Mouse (Mus musculus) spleen, postnatal 14 days (tissue): ENCODE measurements around the gene Zdhhc4.

Source experiments
- DNase-seq, 2 experiments: peaks; one replicate each; pipeline ENCODE4 v3.0.0; 2021 to 2022; ENCODE audit warnings: low spot score in 2 of 2

The Zdhhc4 gene

DNA sequence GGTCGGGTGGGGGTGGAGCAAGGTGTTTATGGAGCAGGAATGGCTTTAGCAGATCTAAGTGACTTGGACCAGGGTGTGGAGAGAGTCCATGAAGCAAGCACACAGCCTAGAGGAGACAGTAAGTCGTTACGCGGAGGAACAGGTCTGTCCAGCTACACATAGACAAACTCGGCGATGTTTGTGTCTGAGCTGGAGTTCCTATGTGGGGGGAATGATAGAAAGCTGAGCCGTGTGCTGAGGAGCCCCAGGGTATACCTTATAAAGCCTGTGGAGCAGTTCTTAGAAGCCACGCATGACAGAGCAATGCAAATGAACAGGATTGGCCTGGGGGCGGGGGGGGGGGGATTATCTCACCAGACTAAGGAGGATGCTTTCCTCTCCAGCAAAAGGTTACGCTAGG is 49.8 kb downstream of the Zdhhc4 start:
- no peak for DNase-seq

DNA sequence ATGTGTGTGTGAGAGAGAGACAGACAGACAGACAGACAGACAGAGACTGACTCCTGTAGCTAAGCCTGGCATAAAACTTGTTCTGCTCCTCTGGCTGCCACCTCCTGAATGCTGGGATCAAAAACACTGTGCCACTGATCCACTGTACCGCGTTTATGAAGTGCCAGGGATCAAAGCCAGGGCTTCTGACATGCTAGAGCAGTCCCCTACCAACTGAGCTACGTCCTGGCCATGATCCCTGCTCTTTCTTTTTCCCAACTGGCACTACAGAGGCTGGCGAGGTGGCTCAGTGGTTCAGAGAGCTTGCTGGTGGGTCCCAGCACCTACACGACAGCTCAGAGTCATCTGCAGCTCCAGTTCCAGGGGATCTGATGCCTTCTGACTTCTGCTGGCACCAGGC is 53.3 kb downstream of the Zdhhc4 start:
- no peak for DNase-seq

DNA sequence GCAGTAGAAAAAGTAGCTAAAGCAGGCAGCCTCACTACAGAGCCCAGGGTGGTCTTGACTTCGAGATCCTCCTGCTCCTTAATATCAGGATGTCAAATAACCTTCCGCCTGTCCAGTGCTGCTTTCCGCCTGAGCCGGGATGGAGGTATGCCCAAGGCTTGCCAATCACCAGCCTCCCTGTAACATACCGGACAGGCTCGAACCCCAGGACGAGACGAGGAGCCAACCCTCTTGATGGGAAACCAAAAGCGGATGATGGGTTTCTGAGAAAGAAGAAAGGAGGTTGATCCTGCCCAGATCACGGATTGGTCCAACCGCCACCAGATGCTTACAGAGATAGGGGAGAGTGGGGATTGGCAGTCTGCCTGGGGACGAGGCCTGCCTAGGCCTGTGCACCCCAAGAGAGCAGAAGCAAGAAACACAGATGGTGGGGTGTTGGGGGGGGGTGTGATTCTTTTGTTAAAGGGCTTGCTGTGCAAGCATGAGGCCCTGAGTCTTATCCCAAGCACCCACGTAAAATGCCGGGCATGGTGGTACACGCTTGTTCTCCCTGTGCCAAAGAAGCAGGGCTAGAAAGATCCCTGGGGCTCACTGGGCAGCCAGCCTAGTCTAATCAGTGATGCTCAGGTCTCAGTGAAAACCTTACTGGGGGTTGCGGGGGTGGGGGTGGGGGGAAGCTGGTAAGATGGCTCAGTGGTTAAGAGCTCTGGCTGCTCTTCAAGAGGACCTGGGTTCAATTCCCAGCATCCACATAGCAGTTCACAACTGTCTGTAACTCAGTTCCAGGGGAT is 56.3 kb downstream of the Zdhhc4 start:
- DNase-seq, result peak in 1 of 2 experiments; percentile 33

DNA sequence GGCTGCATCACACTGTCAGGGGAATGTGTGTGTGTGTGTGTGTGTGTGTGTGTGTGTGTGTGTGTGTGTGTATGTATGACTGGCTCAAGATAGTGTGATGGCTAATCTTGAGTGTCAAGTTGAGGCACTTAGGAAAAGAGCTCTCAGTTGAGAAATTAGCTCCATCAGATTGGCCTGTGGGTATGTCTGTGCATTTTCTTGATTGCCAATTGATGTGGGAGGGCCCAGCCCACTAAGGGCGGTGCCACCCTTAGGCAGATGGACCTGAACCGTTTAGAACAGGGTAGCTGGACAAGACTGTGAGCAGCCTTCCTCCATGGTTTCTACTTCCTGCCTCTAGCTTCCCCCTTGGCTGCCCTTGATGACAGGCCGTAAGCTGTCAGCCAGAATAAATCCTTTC is 56.9 kb downstream of the Zdhhc4 start:
- no peak for DNase-seq

DNA sequence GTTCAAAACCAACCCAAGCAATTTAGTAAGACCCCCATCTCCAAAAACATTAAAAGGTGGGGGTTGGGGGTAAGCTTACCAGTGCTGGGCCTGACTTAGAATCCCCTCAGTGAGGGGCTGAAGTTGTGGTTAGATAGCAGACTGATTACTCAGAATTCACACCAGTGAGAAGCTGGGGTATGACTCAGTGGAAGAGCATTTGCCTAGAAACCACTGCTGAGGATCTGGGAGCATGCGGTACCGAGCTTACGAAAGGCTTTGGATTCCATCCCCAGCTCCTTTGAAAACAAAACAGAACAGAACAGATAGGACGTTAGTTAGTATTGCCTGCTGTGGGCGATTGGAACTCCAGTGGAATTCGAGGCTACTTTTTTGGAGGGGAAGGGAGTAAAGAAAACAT is 57.4 kb downstream of the Zdhhc4 start:
- no peak for DNase-seq

DNA sequence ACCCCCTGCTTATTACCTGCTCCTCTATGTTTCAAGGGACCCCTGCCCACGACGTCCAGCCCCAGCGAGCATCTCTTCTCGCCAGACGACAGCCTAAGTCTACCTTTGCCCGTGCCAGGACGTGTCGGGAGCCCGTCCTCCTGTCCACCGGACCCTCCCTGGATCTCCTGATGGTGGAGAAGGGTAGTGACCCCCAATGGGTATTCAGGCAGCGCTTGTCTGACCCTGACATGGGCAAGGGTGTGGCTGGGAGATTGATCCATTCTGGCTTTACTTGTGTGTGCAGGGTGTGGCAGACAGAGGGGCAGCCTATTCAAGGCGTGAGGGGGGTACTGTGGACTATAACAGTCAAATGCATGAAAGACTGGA is 58.9 kb downstream of the Zdhhc4 start:
- DNase-seq, result no peak

DNA sequence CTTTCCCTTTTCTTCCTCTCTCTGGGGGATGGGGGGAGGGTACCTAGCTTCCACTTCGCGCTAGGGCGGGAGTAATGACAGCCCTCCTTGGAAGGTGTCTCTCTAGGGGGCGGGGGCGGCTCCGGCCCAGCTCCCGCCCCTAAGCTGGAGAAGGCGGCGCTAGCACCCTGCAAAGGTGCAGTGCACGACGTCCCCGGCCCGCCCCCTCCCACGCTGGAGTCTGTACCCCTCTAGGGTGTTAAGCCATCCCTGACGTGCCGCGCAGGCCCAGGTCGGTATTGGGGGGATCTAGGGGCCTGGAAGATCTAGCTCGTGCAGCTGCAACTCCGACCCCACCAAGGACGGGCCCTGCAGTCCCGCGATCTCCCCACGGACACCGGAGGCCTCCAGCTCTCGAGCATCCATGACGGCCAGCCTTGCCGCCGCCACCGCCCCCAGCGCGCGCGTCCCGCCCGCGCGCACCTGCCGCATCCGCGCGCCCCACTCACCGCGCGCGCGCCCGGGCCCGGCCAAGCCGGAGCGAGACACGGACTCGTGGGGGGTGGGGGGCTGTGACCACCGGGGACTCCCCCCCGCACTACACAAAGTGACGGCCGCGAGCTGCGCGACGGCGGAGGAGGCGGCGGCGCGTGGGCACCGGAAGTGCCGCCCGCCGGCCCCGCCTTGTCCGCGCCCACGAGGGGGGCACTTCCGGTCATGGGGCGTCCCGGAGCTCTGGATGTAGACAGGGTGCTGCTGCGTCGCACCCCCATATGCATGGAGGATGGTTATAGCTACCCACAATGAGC is 59.5 kb downstream of the Zdhhc4 start, which contains the start of gene Zfp316:
TSS of gene Zfp316 (minus strand) at position 660 of the 788 bp plus-strand sequence.
- DNase-seq, result peak in 1 of 2 experiments; percentile 19

DNA sequence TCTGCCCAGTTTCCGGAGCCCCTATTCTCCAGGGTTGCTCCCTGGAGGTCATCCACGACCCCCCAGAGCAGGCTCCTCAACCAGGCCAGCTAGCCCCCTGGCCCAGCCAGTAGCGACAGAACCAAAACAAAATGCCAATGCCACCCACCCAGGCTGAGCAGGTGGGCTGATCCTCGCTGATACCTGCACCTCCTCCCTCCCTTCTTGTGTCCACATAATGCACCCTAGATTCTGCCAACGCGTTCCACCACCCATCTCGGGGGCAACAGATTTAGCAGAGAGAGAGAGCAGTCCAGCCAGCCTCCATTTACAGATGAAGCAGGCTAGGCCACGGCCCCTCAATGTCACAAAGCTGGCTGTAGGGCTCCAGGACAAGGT is 60.1 kb downstream of the Zdhhc4 start:
- no peak for DNase-seq

DNA sequence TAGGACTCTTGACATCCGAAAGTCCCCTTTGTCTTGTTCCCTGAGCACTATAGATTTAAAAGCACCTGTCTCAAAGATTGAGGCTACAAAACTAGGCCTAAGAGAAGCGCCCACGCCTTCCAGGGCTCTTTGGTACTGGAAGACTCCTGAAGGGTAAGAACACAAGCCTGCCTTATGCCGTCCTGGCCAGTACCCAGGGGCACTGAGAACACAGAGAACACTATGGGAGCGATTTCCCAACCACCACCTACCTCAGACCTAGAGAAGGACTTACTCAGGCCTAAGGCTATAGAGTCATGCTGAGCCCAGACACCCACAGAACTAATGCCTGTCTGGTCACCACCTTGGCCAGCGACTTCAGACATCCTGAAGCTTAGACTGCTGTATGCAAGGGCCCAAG is 62.3 kb downstream of the Zdhhc4 start:
- no peak for DNase-seq
